Mouse (Mus musculus): ENCODE measurements around the gene Mprip. TPM values are rescaled to one million over a fixed set of nuclear protein-coding genes. Genes with fewer than 3 reads are reported as not detected.

The Mprip gene
- polyA plus RNA-seq, 1 experiment from 2014 or later = 80.4 TPM

DNA sequence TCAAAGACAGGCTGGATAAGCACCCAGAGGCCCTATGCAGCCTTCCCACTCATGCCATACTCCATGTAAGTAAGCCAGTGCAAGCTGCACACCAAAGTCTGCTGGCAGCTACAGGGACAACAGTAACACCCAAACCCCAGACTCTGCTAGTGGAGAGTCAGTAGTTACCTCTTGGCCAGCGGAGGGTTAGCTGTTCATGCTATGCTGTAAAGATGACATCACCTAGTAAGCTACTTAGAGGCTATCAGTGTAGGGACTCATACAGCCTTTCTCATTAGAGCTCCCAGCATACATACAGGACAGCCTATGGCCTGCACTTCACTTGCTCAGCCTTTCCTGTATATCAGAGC, 117.7 kb downstream of the Mprip start:
- WGBS = 81% methylated on average over 1 of the region's 1 CpGs
- H3K4me2 ChIP-seq (ENCODE audit: low read depth, low read length) = no peak overlapping the region
- no peaks in the 10 kb centered on the region for H3K4me1 ChIP-seq (ENCODE audit: control insufficient read depth, insufficient read depth, low read length)
- no peak; the same call in 1 of the 2 replicates for ATAC-seq (ENCODE audit: low read depth)
- H3K4me3 ChIP-seq (ENCODE audit: low read depth, low read length) = no peak overlapping the region
- H3K9me3 ChIP-seq (ENCODE audit: control insufficient read depth, low read length) = no peaks in the 10 kb centered on the region
- no peak overlapping the region for H3K27ac ChIP-seq (replicated peaks; ENCODE audit: low read depth, low read length)
- no peaks in the 10 kb centered on the region for H3K27me3 ChIP-seq (replicated peaks; ENCODE audit: control insufficient read depth, insufficient read depth, low read length)
- no peak for DNase-seq (ENCODE audit: low spot score)
- H3K36me3 ChIP-seq (ENCODE audit: control insufficient read depth, insufficient read depth, low read length) = peaks cover 41% of the 10 kb centered on the region
- no peak overlapping the region for H3K9ac ChIP-seq (ENCODE audit: low read depth, low read length)

DNA sequence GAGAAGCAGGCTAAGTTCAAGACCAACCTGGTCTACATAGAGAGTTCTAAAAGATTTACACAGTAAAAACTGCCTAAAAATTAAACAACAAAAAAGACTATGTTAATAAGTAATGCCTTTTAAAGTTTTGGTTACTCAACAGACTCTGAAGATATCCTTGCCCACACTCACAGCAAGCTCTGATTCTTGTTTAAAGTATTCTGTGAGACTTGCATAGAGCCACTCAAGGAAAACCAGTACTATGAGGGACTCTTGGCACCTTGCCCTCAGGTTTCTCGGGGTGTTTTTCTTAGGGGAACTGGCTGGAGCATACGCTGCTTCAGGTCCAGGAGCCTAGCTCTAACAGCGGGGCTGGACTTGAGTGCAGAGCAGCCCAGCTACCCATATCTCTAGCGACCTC, 118.3 kb downstream of the Mprip start:
- Histone ChIP-seq H3K4me3 (ENCODE audit: low read depth, low read length) (no peak overlapping the region), H3K4me2 (ENCODE audit: low read depth, low read length) (no peak overlapping the region), H3K27ac (replicated peaks; ENCODE audit: low read depth, low read length) (no peak overlapping the region), H3K9me3 (ENCODE audit: control insufficient read depth, low read length) (no peaks in the 10 kb centered on the region), H3K4me1 (ENCODE audit: control insufficient read depth, insufficient read depth, low read length) (no peaks in the 10 kb centered on the region), H3K9ac (ENCODE audit: low read depth, low read length) (no peak overlapping the region), H3K36me3 (ENCODE audit: control insufficient read depth, insufficient read depth, low read length) (peaks cover 36% of the 10 kb centered on the region), H3K27me3 (replicated peaks; ENCODE audit: control insufficient read depth, insufficient read depth, low read length) (no peaks in the 10 kb centered on the region)
- 79% methylated on average over 4 of the region's 4 CpGs for WGBS
- ATAC-seq (ENCODE audit: low read depth) (no peak), DNase-seq (ENCODE audit: low spot score) (no peak)

DNA sequence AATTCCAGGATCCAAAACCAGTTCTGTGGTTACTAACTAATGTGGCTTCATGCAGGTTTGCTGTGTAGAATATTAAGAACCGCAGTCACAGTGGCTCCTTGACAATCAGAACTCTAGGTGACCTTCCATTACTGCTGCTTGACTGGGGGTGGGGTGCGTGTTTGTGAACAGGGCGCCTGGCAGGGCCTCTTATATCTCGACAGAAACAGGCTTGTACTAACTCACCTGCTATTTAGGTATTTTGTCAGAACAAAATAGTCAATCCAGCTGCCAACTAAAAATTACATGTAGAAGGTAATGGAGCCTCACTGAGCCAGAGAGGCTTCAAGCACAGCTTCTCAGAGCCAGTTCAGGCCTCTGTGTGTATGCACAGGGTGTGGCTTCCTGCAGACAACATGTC, 119.1 kb downstream of the Mprip start:
- no peaks in the 10 kb centered on the region for H3K4me1 ChIP-seq (ENCODE audit: control insufficient read depth, insufficient read depth, low read length)
- no peak overlapping the region for H3K4me3 ChIP-seq (ENCODE audit: low read depth, low read length)
- H3K9ac ChIP-seq (ENCODE audit: low read depth, low read length) = no peak overlapping the region
- no peak for DNase-seq (ENCODE audit: low spot score)
- peaks cover 28% of the 10 kb centered on the region for H3K36me3 ChIP-seq (ENCODE audit: control insufficient read depth, insufficient read depth, low read length)
- no peak overlapping the region for H3K4me2 ChIP-seq (ENCODE audit: low read depth, low read length)
- no peaks in the 10 kb centered on the region for H3K9me3 ChIP-seq (ENCODE audit: control insufficient read depth, low read length)
- H3K27me3 ChIP-seq (replicated peaks; ENCODE audit: control insufficient read depth, insufficient read depth, low read length) = no peaks in the 10 kb centered on the region
- 79% methylated on average over 4 of the region's 4 CpGs for WGBS
- no peak for ATAC-seq (ENCODE audit: low read depth)
- no peak overlapping the region for H3K27ac ChIP-seq (replicated peaks; ENCODE audit: low read depth, low read length)

DNA sequence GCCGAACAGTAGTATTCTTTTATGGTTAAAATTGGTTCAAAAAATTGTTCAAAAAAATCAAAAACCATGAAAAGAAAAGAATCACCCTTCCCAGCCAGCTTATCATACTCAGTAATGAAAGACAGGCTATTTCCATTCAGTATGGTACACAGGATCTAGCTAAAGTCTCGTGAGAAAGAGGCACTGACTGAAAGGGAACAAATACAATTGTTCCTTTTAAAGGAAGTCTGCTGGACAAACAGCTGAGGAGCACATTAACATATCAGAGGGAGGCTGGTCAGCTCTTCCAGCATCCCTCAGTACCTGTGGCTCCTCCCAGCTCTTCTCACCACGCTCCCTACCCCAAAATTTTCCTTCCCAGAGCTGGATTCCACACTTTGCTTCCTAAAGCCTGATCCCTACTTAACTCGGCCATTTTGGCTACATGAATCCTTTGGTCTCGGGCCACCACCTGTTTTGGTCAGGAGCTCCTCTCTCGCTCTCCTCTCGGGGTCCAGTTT, 121.0 kb downstream of the Mprip start:
- no peaks in the 10 kb centered on the region for H3K9me3 ChIP-seq (ENCODE audit: control insufficient read depth, low read length)
- ATAC-seq (ENCODE audit: low read depth) (no peak), DNase-seq (ENCODE audit: low spot score) (no peak)
- no peak overlapping the region for H3K9ac ChIP-seq (ENCODE audit: low read depth, low read length)
- no peak overlapping the region for H3K4me3 ChIP-seq (ENCODE audit: low read depth, low read length)
- WGBS = 69% methylated on average over 7 of the region's 7 CpGs
- no peak overlapping the region for H3K27ac ChIP-seq (replicated peaks; ENCODE audit: low read depth, low read length)
- no peak overlapping the region for H3K4me2 ChIP-seq (ENCODE audit: low read depth, low read length)
- no peaks in the 10 kb centered on the region; the same call in 1 of the 2 replicates for H3K4me1 ChIP-seq (ENCODE audit: control insufficient read depth, insufficient read depth, low read length)
- H3K36me3 ChIP-seq (ENCODE audit: control insufficient read depth, insufficient read depth, low read length) = peaks cover 10% of the 10 kb centered on the region
- H3K27me3 ChIP-seq (replicated peaks; ENCODE audit: control insufficient read depth, insufficient read depth, low read length) = 0 out of 2 replicates have a peak, but pooled peaks cover 3% of the 10 kb centered on the region

DNA sequence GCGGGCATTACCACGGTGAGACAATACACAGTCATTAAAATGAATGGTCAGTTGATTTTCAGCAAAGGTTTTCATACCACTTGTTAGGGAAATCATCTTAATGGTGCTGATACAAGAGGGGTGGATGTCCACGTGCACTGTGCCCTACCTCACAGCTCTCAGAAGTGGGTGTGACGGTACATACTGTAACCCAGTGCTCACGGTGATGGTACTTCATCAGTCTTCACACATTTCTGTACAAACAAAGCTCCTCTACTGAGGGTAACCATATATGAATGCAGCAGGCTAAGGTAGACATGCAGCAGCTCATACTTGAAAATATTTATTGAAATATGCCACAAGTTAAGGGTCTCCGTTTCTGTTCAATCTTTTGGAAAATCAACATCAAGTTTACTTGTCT, 122.5 kb downstream of the Mprip start:
- ATAC-seq (ENCODE audit: low read depth) (no peak), DNase-seq (ENCODE audit: low spot score) (no peak)
- 85% methylated on average over 6 of the region's 6 CpGs for WGBS
- Histone ChIP-seq H3K4me1 (ENCODE audit: control insufficient read depth, insufficient read depth, low read length) (peaks cover 4% of the 10 kb centered on the region; the same call in 1 of the 2 replicates), H3K27ac (replicated peaks; ENCODE audit: low read depth, low read length) (no peak overlapping the region), H3K9ac (ENCODE audit: low read depth, low read length) (no peak overlapping the region), H3K4me3 (ENCODE audit: low read depth, low read length) (no peak overlapping the region), H3K9me3 (ENCODE audit: control insufficient read depth, low read length) (no peaks in the 10 kb centered on the region), H3K27me3 (replicated peaks; ENCODE audit: control insufficient read depth, insufficient read depth, low read length) (0 out of 2 replicates have a peak, but pooled peaks cover 3% of the 10 kb centered on the region), H3K4me2 (ENCODE audit: low read depth, low read length) (no peak overlapping the region), H3K36me3 (ENCODE audit: control insufficient read depth, insufficient read depth, low read length) (no peaks in the 10 kb centered on the region)

DNA sequence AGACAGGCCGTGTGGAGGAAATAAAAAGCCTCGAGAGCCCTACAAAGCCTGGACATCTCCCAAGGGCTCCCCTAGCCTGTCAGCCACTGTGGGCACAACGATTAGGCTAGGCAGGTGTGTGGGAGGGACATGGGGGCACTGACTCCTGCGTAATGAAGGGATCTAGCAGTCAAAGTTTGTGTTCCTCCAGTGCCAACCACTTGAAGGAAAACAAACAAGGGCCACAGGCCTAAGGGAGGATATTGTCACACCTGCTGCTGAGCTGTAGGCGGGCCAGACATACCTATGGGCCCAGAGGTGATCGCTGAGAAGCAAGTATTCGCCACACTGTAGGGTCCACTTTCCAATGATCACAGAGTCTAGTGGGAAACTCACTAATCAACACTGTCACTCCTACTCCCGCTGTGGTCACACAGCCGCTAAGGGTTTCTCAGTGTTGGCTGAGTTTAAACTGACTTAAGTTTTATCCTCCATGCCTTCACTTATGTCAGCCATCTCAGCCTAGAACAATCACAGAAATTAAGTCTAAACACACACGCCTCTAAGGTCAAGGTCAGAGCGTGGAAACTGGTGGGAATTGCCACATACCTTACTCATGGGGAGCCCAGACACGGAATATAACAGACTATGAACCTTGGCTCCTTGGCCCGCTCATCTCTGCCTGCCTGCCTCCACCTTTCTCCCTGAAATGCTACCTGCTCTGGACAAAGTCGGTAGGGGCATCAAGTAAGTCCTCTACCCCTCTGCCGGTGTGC, 125.5 kb downstream of the Mprip start:
- Histone ChIP-seq H3K9me3 (ENCODE audit: control insufficient read depth, low read length) (no peaks in the 10 kb centered on the region), H3K36me3 (ENCODE audit: control insufficient read depth, insufficient read depth, low read length) (peaks cover 7% of the 10 kb centered on the region), H3K27ac (replicated peaks; ENCODE audit: low read depth, low read length) (no peak overlapping the region), H3K4me2 (ENCODE audit: low read depth, low read length) (peak overlapping the region; percentile 98), H3K27me3 (replicated peaks; ENCODE audit: control insufficient read depth, insufficient read depth, low read length) (0 out of 2 replicates have a peak, but pooled peaks cover 3% of the 10 kb centered on the region), H3K9ac (ENCODE audit: low read depth, low read length) (peak overlapping the region; percentile 58), H3K4me1 (ENCODE audit: control insufficient read depth, insufficient read depth, low read length) (peaks cover 4% of the 10 kb centered on the region; the same call in 1 of the 2 replicates), H3K4me3 (ENCODE audit: low read depth, low read length) (peak overlapping the region; percentile 47)
- DNase-seq (ENCODE audit: low spot score) = no peak
- no peak for ATAC-seq (ENCODE audit: low read depth)
- WGBS = 45% methylated on average over 15 of the region's 15 CpGs

DNA sequence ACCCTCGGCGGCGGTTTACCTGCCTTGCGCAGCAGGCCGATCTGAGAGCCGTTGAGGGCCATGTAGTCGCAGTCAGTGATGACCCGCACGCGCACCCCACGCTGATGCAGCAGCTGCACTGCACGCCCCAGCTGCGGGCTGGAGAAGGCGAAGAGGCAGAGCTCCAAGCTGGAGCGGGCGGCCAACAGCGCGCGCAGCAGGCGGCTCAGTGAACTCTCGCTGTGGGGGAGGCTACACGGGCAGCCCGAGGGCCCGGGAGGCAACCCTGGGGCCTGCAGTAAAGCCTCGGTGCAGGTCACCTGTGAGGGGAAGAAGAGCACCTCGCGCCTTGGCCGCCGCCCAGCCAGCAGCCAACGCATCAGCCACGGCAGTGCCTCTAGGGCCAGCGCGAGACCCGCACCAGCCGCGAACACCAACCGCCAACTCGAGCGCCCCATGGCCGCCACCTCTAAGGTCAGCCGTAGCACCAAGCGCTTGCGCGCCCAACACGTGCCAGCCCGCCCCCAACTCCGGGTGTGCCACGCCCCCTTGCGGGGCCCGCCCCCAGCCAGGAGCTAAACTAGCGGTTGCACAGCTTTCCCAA, 126.2 kb downstream of the Mprip start, which contains the start of gene Pld6:
Pld6 (minus strand) TSS at position 447 of the 583 bp plus-strand sequence.
- H3K4me2 ChIP-seq (ENCODE audit: low read depth, low read length) = peak within 1 kb of the TSS; percentile 98

DNA sequence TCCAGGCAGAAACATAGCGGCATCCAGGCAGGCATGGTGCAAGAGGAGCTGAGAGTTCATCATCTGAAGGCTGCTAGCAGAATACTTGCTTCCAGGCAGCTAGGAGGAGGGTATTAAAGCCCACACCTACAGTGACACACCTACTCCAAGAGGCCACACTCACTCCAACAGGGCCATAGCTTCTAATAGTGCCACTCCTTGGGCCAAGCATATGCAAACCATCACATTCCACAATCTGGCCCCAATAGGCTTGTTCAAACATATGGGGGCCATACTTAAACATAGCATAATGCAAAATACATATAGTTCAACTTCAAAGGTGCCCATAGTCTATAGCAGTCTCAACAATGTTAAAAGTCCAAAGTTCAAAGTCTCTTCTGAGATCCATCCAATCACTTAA, 128.2 kb downstream of the Mprip start:
- no peak for ATAC-seq (ENCODE audit: low read depth)

More for the DNA sequence above, 126.2 kb downstream of the Mprip start, which contains the start of gene Pld6:
- H3K27ac ChIP-seq (replicated peaks; ENCODE audit: low read depth, low read length) = no peak within 1 kb of the TSS
- peak within 1 kb of the TSS; percentile 47 for H3K4me3 ChIP-seq (ENCODE audit: low read depth, low read length)
- ATAC-seq (ENCODE audit: low read depth) (peak; percentile 84), DNase-seq (ENCODE audit: low spot score) (peak; percentile 73)
- H3K27me3 ChIP-seq (replicated peaks; ENCODE audit: control insufficient read depth, insufficient read depth, low read length) = 0 out of 2 replicates have a peak, but pooled peaks cover 3% of the 10 kb centered on the region
- H3K36me3 ChIP-seq (ENCODE audit: control insufficient read depth, insufficient read depth, low read length) = peaks cover 13% of the 10 kb centered on the region
- H3K4me1 ChIP-seq (ENCODE audit: control insufficient read depth, insufficient read depth, low read length) = peaks cover 4% of the 10 kb centered on the region; the same call in 1 of the 2 replicates
- peak within 1 kb of the TSS; percentile 58 for H3K9ac ChIP-seq (ENCODE audit: low read depth, low read length)
- H3K9me3 ChIP-seq (ENCODE audit: control insufficient read depth, low read length) = no peaks in the 10 kb centered on the region
- WGBS = 1% methylated on average over 16 of the region's 51 CpGs

More for the DNA sequence above, 128.2 kb downstream of the Mprip start:
- Histone ChIP-seq H3K9ac (ENCODE audit: low read depth, low read length) (no peak overlapping the region), H3K4me2 (ENCODE audit: low read depth, low read length) (no peak overlapping the region), H3K27me3 (replicated peaks; ENCODE audit: control insufficient read depth, insufficient read depth, low read length) (0 out of 2 replicates have a peak, but pooled peaks cover 3% of the 10 kb centered on the region), H3K4me3 (ENCODE audit: low read depth, low read length) (no peak overlapping the region), H3K4me1 (ENCODE audit: control insufficient read depth, insufficient read depth, low read length) (peaks cover 4% of the 10 kb centered on the region; the same call in 1 of the 2 replicates), H3K9me3 (ENCODE audit: control insufficient read depth, low read length) (no peaks in the 10 kb centered on the region), H3K36me3 (ENCODE audit: control insufficient read depth, insufficient read depth, low read length) (peaks cover 33% of the 10 kb centered on the region), H3K27ac (replicated peaks; ENCODE audit: low read depth, low read length) (no peak overlapping the region)
- WGBS = 94% methylated on average over 1 of the region's 1 CpGs
- DNase-seq (ENCODE audit: low spot score) = no peak
